Mouse (Mus musculus) forebrain, postnatal 0 days (tissue): ENCODE results near the gene Ffar2. TPM values are rescaled to one million over a fixed set of nuclear protein-coding genes. Genes with fewer than 3 reads are reported as not detected.
A peak's percentile ranks its signal among the peaks of the same experiment; 100 is the strongest.

Experiments used
- ATAC-seq: fragments of 200-750 bp; cut with Nextera tagmentation; 2 replicates; pipeline ENCODE4 v1.8.0; 2017; ENCODE audit warnings: mild to moderate bottlenecking, moderate library complexity
- DNase-seq: peaks from one replicate; pipeline ENCODE4 v3.0.0-alpha.2; 2015
- H3K27ac ChIP-seq: fragments of 300-500 bp; sonication (generic); 2 replicates; pipeline ENCODE4 v1.5.1; 2014; ENCODE audit warnings: low read depth, mild to moderate bottlenecking, antibody characterized with exemption, low read length, moderate library complexity, mixed read lengths
- H3K27me3 ChIP-seq: fragments of 300-500 bp; sonication (generic); 2 replicates; pipeline ENCODE4 v1.6.1; 2014; ENCODE audit warnings: mild to moderate bottlenecking, low read length, mixed read lengths; ENCODE audit not compliant: insufficient read depth
- H3K36me3 ChIP-seq: fragments of 300-500 bp; sonication (generic); 2 replicates; pipeline ENCODE4 v1.6.1; 2014; ENCODE audit warnings: mild to moderate bottlenecking, moderate library complexity; ENCODE audit not compliant: insufficient read depth
- H3K4me1 ChIP-seq: fragments of 300-500 bp; sonication (generic); 2 replicates; pipeline ENCODE4 v1.6.1; 2014; ENCODE audit warnings: antibody characterized with exemption; ENCODE audit not compliant: insufficient read depth
- H3K4me2 ChIP-seq: fragments of 300-500 bp; sonication (generic); 2 replicates; pipeline ENCODE4 v1.6.1; 2014; ENCODE audit warnings: low read depth, mild to moderate bottlenecking, moderate library complexity
- H3K4me3 ChIP-seq: fragments of 300-500 bp; sonication (generic); 2 replicates; pipeline ENCODE4 v1.5.1; 2014; ENCODE audit warnings: low read depth, low read length, mixed read lengths
- H3K9ac ChIP-seq: fragments of 300-500 bp; sonication (generic); 2 replicates; pipeline ENCODE4 v1.6.1; 2014; ENCODE audit warnings: mild to moderate bottlenecking
- H3K9me3 ChIP-seq: fragments of 300-500 bp; sonication (generic); 2 replicates; pipeline ENCODE4 v1.6.1; 2016; ENCODE audit warnings: low read length
- CTCF ChIP-seq: sonication (generic); IDR thresholded peaks from 2 replicates; pipeline ENCODE4 v1.5.1; 2016; ENCODE audit warnings: antibody characterized with exemption, control low read depth, low read depth
- WGBS: fragments of 180-500 bp; shearing (Covaris S2); extraction: QIAGEN DNeasy Blood & Tissue Kit; methylation state at CpG from one replicate; pipeline ENCODE4 v1.1.7; 2014; 5-methylcytosine and 5-hydroxymethylcytosine counted together
- polyA plus RNA-seq: library from polyadenylated mRNA; unstranded; fragments of >200 nt; fragmentation: Nextera tagmentation; extraction: Ambion mirVana; gene quantifications from 2 replicates; pipeline ENCODE4 v1.2.1, GENCODE M21; 2015
- total RNA-seq: library from RNA; depleted of rRNA; stranded (reverse); fragments of >200 nt; gene quantifications from 2 replicates; pipeline ENCODE4 v1.2.3, GENCODE M21; 2014

Ffar2 gene
- total and polyA plus RNA-seq, 2 experiments from 2014 or later, result 0.07 TPM; not detected in 1

GRCm38 (mm10) chr7:30805924-30806323 lies 17.7 kb downstream of the Ffar2 start:
- ATAC-seq, result no peak
- Histone ChIP-seq H3K27me3 (no peaks in the 10 kb centered on the region), H3K4me2 (no peak overlapping the region), H3K36me3 (no peaks in the 10 kb centered on the region), H3K9me3 (no peaks in the 10 kb centered on the region), H3K4me3 (no peak overlapping the region), H3K4me1 (no peaks in the 10 kb centered on the region), H3K27ac (no peak overlapping the region), H3K9ac (no peak overlapping the region)
- no peak for DNase-seq
- WGBS, result 47% methylated on average over 6 of the region's 6 CpGs
- TF ChIP-seq CTCF, result peak; percentile 33; the same call in 1 of the 2 replicates

GRCm38 (mm10) chr7:30804026-30804715 lies 19.4 kb downstream of the Ffar2 start:
- Histone ChIP-seq H3K27ac (no peak overlapping the region), H3K4me3 (no peak overlapping the region), H3K9me3 (no peaks in the 10 kb centered on the region), H3K9ac (no peak overlapping the region), H3K4me2 (no peak overlapping the region), H3K4me1 (no peaks in the 10 kb centered on the region), H3K27me3 (no peaks in the 10 kb centered on the region), H3K36me3 (no peaks in the 10 kb centered on the region)
- TF ChIP-seq CTCF, result no peak
- no peak for DNase-seq
- 87% methylated on average over 9 of the region's 9 CpGs for WGBS
- no peak for ATAC-seq

- no peak overlapping the region for H3K4me2 ChIP-seq
- H3K36me3 ChIP-seq, result no peaks in the 10 kb centered on the region
- H3K9ac ChIP-seq, result no peak overlapping the region
- H3K27ac ChIP-seq, result no peak overlapping the region
- no peaks in the 10 kb centered on the region for H3K4me1 ChIP-seq
- 97% methylated on average over 3 of the region's 3 CpGs for WGBS
- TF ChIP-seq CTCF, result no peak
- H3K9me3 ChIP-seq, result no peaks in the 10 kb centered on the region
- DNase-seq (no peak), ATAC-seq (no peak)
- H3K4me3 ChIP-seq, result no peak overlapping the region
- no peaks in the 10 kb centered on the region for H3K27me3 ChIP-seq
These were observed 20.3 kb downstream of the Ffar2 start for GRCm38 (mm10) chr7:30803256-30803655.

GRCm38 (mm10) chr7:30800653-30801052 lies 22.9 kb downstream of the Ffar2 start:
- H3K4me2 ChIP-seq, result no peak overlapping the region
- no peak overlapping the region for H3K9ac ChIP-seq
- ATAC-seq, result no peak
- no peaks in the 10 kb centered on the region for H3K9me3 ChIP-seq
- no peaks in the 10 kb centered on the region for H3K36me3 ChIP-seq
- no peaks in the 10 kb centered on the region for H3K4me1 ChIP-seq
- TF ChIP-seq CTCF, result no peak
- H3K27me3 ChIP-seq, result no peaks in the 10 kb centered on the region
- no peak overlapping the region for H3K27ac ChIP-seq
- no peak overlapping the region for H3K4me3 ChIP-seq
- DNase-seq, result no peak

- peak; percentile 7 for DNase-seq
These were observed 26.8 kb downstream of the Ffar2 start for GRCm38 (mm10) chr7:30796790-30797189.

GRCm38 (mm10) chr7:30794921-30795320 lies 28.7 kb downstream of the Ffar2 start:
- H3K36me3 ChIP-seq, result no peaks in the 10 kb centered on the region
- TF ChIP-seq CTCF, result no peak
- no peak overlapping the region for H3K4me2 ChIP-seq
- no peak for DNase-seq
- no peaks in the 10 kb centered on the region for H3K4me1 ChIP-seq
- no peak overlapping the region for H3K27ac ChIP-seq
- H3K9me3 ChIP-seq, result no peaks in the 10 kb centered on the region
- H3K4me3 ChIP-seq, result no peak overlapping the region
- H3K9ac ChIP-seq, result no peak overlapping the region
- ATAC-seq, result no peak
- H3K27me3 ChIP-seq, result no peaks in the 10 kb centered on the region

More at GRCm38 (mm10) chr7:30796790-30797189, 26.8 kb downstream of the Ffar2 start:
- Histone ChIP-seq H3K27ac (no peak overlapping the region), H3K4me1 (no peaks in the 10 kb centered on the region), H3K27me3 (no peaks in the 10 kb centered on the region), H3K36me3 (no peaks in the 10 kb centered on the region), H3K9me3 (no peaks in the 10 kb centered on the region), H3K9ac (no peak overlapping the region), H3K4me2 (no peak overlapping the region), H3K4me3 (no peak overlapping the region)
- 88% methylated on average over 1 of the region's 1 CpGs for WGBS
- TF ChIP-seq CTCF, result no peak
- no peak for ATAC-seq

- no peaks in the 10 kb centered on the region for H3K9me3 ChIP-seq
- 30% methylated on average over 9 of the region's 9 CpGs for WGBS
- H3K4me3 ChIP-seq, result no peak overlapping the region
- no peak overlapping the region for H3K27ac ChIP-seq
- H3K4me2 ChIP-seq, result no peak overlapping the region
- no peaks in the 10 kb centered on the region for H3K27me3 ChIP-seq
- TF ChIP-seq CTCF, result no peak
- no peak overlapping the region for H3K9ac ChIP-seq
- ATAC-seq (no peak), DNase-seq (no peak)
- no peaks in the 10 kb centered on the region for H3K36me3 ChIP-seq
- H3K4me1 ChIP-seq, result no peaks in the 10 kb centered on the region
These were observed 31.7 kb downstream of the Ffar2 start for GRCm38 (mm10) chr7:30791921-30792320.
